Mouse (Mus musculus): ENCODE data around the gene Plk5. TPM values are rescaled to one million over a fixed set of nuclear protein-coding genes. Genes with fewer than 3 reads are reported as not detected.

Gene Plk5
- not detected in 2 replicates for polyA plus RNA-seq (2015; fragmentation: Nextera tagmentation; extraction: Ambion mirVana)

DNA sequence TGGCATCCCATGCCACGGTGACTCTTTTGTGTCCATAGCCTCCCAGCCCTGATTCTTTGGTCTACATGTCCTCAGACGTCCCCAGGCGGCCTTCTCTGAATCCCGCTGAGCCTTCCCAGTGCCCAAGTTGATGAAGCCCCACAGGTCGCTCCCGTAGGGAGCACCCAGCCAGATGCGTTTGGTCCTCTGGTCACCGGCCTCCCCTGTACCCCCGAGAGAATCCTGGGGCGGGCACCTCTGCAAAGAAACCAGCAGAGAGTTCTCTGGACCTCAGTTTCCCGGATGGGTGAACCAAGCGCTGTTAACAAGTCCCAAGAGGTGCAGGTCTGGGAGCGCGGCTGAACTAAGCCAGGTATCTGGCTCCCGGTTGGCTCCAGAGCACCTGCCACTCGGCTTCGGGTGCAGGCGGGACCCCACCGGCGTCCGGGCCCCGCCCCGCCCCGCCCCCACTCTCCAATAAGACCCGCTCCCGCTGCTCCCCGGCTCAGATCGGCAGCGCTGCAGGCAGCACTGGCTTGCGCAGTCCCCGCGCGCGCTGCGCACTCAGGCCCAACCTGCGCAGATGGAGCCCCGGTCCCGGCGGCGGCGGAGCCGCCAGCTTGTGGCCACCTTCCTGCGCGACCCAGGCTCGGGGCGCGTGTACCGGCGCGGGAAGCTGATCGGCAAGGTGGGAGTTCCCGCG is at the start of gene Plk5:
TSS of gene Plk5 (plus strand) at position 459 of the 682 bp plus-strand sequence.
- no peak within 1 kb of the TSS for H3K27ac ChIP-seq (replicated peaks)
- 2% methylated on average over 53 of the region's 53 CpGs for WGBS
- ATAC-seq (ENCODE audit: extremely low read depth, insufficient number of reproducible peaks, low FRiP score, low TSS enrichment), result no peak
- H3K9me3 ChIP-seq, result no peaks in the 10 kb centered on the region
- peak within 1 kb of the TSS; percentile 57 for H3K4me2 ChIP-seq
- H3K36me3 ChIP-seq, result no peaks in the 10 kb centered on the region
- H3K27me3 ChIP-seq (replicated peaks), result peaks cover 100% of the 10 kb centered on the region
- peak within 1 kb of the TSS; percentile 41 for H3K4me3 ChIP-seq
- peak within 1 kb of the TSS; percentile 66; the same call in 1 of the 2 replicates for H3K9ac ChIP-seq
- H3K4me1 ChIP-seq, result peaks cover 19% of the 10 kb centered on the region

GRCm38 (mm10) chr10:80311560-80311959 is 44.7 kb upstream of the Plk5 start:
- Histone ChIP-seq H3K4me1 (peaks cover 37% of the 10 kb centered on the region), H3K9me3 (no peaks in the 10 kb centered on the region), H3K27ac (replicated peaks) (no peak overlapping the region), H3K4me2 (no peak overlapping the region), H3K9ac (no peak overlapping the region), H3K4me3 (no peak overlapping the region), H3K27me3 (replicated peaks) (peaks cover 100% of the 10 kb centered on the region), H3K36me3 (no peaks in the 10 kb centered on the region)
- 69% methylated on average over 16 of the region's 16 CpGs for WGBS
- ATAC-seq (ENCODE audit: extremely low read depth, insufficient number of reproducible peaks, low FRiP score, low TSS enrichment), result no peak

- Histone ChIP-seq H3K27me3 (replicated peaks) (peaks cover 100% of the 10 kb centered on the region), H3K9ac (peak overlapping the region; percentile 59; the same call in 1 of the 2 replicates), H3K36me3 (peaks cover 7% of the 10 kb centered on the region), H3K9me3 (no peaks in the 10 kb centered on the region), H3K4me1 (peaks cover 50% of the 10 kb centered on the region), H3K4me2 (no peak overlapping the region), H3K4me3 (no peak overlapping the region), H3K27ac (replicated peaks) (no peak overlapping the region)
- WGBS, result 54% methylated on average over 54 of the region's 54 CpGs
- ATAC-seq (ENCODE audit: extremely low read depth, insufficient number of reproducible peaks, low FRiP score, low TSS enrichment), result no peak
Observed at GRCm38 (mm10) chr10:80312586-80313504, 43.4 kb upstream of the Plk5 start.

DNA sequence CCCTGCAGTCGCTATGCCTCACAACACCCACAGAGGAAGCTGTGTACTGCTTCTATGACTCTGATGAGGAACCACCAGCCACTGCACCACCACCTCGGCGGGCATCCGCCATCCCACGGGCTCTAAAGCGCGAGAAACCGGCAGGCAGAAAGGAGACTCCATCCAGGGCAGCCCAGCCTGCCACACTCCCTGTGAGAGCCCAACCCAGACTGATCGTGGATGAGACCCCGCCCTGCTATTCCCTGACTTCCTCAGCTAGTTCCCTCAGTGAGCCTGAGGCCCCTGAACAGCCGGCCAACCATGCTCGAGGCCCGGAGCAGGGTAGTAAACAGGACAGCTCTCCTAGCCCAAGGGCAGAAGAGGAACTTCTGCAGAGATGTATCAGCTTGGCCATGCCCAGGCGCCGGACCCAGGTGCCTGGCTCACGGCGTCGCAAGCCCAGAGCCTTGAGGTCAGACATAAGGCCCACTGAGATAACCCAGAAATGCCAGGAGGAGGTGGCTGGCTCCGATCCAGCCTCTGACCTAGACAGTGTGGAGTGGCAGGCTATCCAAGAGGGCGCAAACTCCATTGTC is 42.5 kb upstream of the Plk5 start:
- no peaks in the 10 kb centered on the region for H3K9me3 ChIP-seq

GRCm38 (mm10) chr10:80314494-80315001 is 41.7 kb upstream of the Plk5 start:
- H3K27me3 ChIP-seq (replicated peaks), result peaks cover 89% of the 10 kb centered on the region
- WGBS, result 37% methylated on average over 16 of the region's 16 CpGs
- H3K9me3 ChIP-seq, result no peaks in the 10 kb centered on the region
- H3K4me3 ChIP-seq, result peak overlapping the region; percentile 18; the same call in 1 of the 2 replicates
- ATAC-seq (ENCODE audit: extremely low read depth, insufficient number of reproducible peaks, low FRiP score, low TSS enrichment), result no peak
- H3K9ac ChIP-seq, result peak overlapping the region; percentile 59
- no peak overlapping the region for H3K27ac ChIP-seq (replicated peaks)
- no peak overlapping the region for H3K4me2 ChIP-seq
- peaks cover 56% of the 10 kb centered on the region for H3K4me1 ChIP-seq
- H3K36me3 ChIP-seq, result peaks cover 20% of the 10 kb centered on the region

More for the DNA sequence above, 42.5 kb upstream of the Plk5 start:
- no peak overlapping the region for H3K27ac ChIP-seq (replicated peaks)
- peak overlapping the region; percentile 59 for H3K9ac ChIP-seq
- no peak for ATAC-seq (ENCODE audit: extremely low read depth, insufficient number of reproducible peaks, low FRiP score, low TSS enrichment)
- 23% methylated on average over 20 of the region's 20 CpGs for WGBS
- H3K27me3 ChIP-seq (replicated peaks), result peaks cover 97% of the 10 kb centered on the region
- H3K4me1 ChIP-seq, result peaks cover 50% of the 10 kb centered on the region
- peak overlapping the region; percentile 33 for H3K4me2 ChIP-seq
- peak overlapping the region; percentile 18 for H3K4me3 ChIP-seq
- peaks cover 16% of the 10 kb centered on the region for H3K36me3 ChIP-seq

GRCm38 (mm10) chr10:80315315-80315714 is 40.9 kb upstream of the Plk5 start:
- H3K4me3 ChIP-seq, result 0 out of 2 replicates have a peak overlapping the region, but pooled peaks have one; percentile 6
- no peak for ATAC-seq (ENCODE audit: extremely low read depth, insufficient number of reproducible peaks, low FRiP score, low TSS enrichment)
- no peaks in the 10 kb centered on the region for H3K9me3 ChIP-seq
- H3K27ac ChIP-seq (replicated peaks), result no peak overlapping the region
- H3K4me2 ChIP-seq, result no peak overlapping the region
- H3K27me3 ChIP-seq (replicated peaks), result peaks cover 81% of the 10 kb centered on the region
- H3K36me3 ChIP-seq, result peaks cover 20% of the 10 kb centered on the region
- WGBS, result 37% methylated on average over 27 of the region's 27 CpGs
- H3K9ac ChIP-seq, result peak overlapping the region; percentile 51
- peaks cover 59% of the 10 kb centered on the region for H3K4me1 ChIP-seq

DNA sequence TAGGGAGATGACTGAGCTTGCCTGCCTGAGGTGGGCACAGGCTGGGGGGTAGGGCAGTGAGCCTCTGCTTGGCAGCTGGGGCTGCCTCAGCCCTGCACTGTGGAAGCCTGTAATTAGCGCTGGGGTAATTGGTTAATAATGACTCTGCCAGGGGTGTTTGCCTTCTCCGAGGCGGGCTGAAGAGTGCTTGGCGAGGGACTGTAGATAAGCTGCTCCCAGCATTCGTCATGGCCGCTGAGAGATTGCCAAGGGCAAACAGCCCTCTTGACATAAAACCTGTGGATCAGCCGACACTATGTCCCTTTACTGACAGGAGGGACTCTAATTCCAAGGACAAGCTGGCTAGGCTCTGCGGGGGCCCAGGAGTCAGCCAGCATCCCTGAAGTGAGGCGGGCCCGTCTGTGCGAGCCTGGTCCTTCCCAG is 39.9 kb upstream of the Plk5 start:
- Histone ChIP-seq H3K9me3 (no peaks in the 10 kb centered on the region), H3K4me1 (peaks cover 62% of the 10 kb centered on the region), H3K27ac (replicated peaks) (peak overlapping the region; percentile 10), H3K9ac (peak overlapping the region; percentile 51), H3K4me3 (no peak overlapping the region), H3K27me3 (replicated peaks) (peaks cover 71% of the 10 kb centered on the region), H3K4me2 (peak overlapping the region; percentile 33), H3K36me3 (peaks cover 20% of the 10 kb centered on the region)
- ATAC-seq (ENCODE audit: extremely low read depth, insufficient number of reproducible peaks, low FRiP score, low TSS enrichment), result no peak
- 13% methylated on average over 11 of the region's 11 CpGs for WGBS

DNA sequence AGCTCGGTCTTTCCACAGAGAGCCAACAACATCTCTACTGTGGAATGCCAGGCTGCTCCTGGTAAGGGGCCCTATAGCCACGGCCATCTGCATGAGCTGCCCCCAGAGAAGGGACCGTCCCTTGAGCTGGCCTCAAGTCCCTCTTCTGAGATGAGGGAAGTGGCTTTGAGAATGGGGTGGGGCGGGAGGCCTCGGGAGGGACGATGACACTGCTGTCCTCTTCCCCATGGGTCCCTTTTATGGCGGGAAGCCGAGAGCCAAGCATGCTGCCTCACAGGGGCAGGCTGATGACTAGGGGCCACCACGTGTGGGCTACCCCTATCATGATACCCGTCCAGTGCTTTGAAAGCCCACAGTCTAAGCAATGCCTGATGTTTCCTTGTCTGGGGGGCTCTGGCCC is 39.2 kb upstream of the Plk5 start:
- H3K9ac ChIP-seq, result peak overlapping the region; percentile 51
- ATAC-seq (ENCODE audit: extremely low read depth, insufficient number of reproducible peaks, low FRiP score, low TSS enrichment), result no peak

DNA sequence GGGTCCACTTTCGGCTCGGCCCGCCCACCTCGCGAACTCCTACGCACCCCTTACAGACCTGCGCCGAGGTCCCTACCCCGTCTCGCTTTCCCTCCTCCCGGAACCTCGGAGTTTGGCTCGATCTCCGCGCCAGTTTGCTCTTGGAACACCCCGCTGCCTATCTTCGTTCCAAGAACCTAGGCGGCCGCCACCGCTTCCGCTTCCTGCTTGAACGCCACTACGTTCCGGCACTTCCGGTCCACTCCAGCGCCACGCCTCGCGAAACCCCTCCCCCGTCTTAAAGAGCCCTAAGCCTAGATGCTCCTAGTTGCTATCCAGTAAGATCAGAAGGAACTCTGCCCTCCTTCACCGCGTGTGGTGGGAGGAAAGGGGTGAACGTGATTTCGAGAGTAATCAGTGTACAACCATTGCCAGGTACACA is 35.9 kb upstream of the Plk5 start, which contains the start of gene 2310011J03Rik:
TSS of gene 2310011J03Rik (minus strand) at position 198 of the 421 bp plus-strand sequence.
- no peak for ATAC-seq (ENCODE audit: extremely low read depth, insufficient number of reproducible peaks, low FRiP score, low TSS enrichment)
- peak within 1 kb of the TSS; percentile 96 for H3K4me3 ChIP-seq
- WGBS, result under 1% methylated on average over 34 of the region's 34 CpGs
- peak within 1 kb of the TSS; percentile 72 for H3K27ac ChIP-seq (replicated peaks)
- peak within 1 kb of the TSS; percentile 92 for H3K9ac ChIP-seq
- H3K9me3 ChIP-seq, result no peaks in the 10 kb centered on the region
- peaks cover 52% of the 10 kb centered on the region for H3K27me3 ChIP-seq (replicated peaks)
- peaks cover 20% of the 10 kb centered on the region for H3K36me3 ChIP-seq
- peaks cover 54% of the 10 kb centered on the region for H3K4me1 ChIP-seq
- peak within 1 kb of the TSS; percentile 93 for H3K4me2 ChIP-seq

More for the DNA sequence above, 39.2 kb upstream of the Plk5 start:
- H3K4me1 ChIP-seq, result peaks cover 62% of the 10 kb centered on the region
- 52% methylated on average over 10 of the region's 10 CpGs for WGBS
- no peaks in the 10 kb centered on the region for H3K9me3 ChIP-seq
- H3K36me3 ChIP-seq, result peaks cover 20% of the 10 kb centered on the region
- H3K4me3 ChIP-seq, result no peak overlapping the region
- peaks cover 66% of the 10 kb centered on the region for H3K27me3 ChIP-seq (replicated peaks)
- H3K4me2 ChIP-seq, result peak overlapping the region; percentile 33
- peak overlapping the region; percentile 10; the same call in 1 of the 2 replicates for H3K27ac ChIP-seq (replicated peaks)

DNA sequence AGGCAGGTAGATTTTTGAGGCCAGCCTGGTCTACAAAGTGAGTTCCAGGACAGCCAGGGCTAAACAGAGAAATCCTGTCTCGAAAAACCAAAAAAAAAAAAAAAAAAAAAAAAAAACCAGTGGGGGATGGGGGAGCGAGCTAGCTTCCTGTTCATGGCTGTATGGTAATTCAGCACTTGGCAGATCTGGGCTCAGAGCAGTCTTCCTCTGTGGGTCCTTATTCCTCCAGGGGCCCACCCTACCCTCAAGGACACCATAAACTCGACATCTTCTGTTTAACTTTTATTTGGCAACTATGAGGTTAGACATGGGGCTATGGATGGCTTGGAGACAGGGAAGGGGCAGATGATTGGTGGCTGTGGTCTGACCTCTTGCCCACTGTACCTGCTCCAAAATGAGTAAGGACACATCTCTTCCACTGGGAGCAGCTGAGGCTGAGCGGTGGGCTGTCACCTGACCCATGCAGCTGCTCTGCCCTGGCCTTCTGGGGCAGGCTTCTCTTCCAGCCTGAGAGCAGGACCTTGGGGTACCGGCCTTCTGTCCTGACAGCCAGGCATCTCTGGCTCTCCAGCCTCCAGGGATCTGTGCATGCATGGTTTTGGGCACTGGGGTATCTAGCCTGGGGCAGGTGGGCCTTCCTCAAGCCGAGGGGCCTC is 35.1 kb upstream of the Plk5 start:
- H3K27ac ChIP-seq (replicated peaks), result no peak overlapping the region
- peaks cover 52% of the 10 kb centered on the region for H3K27me3 ChIP-seq (replicated peaks)
- H3K4me1 ChIP-seq, result peaks cover 46% of the 10 kb centered on the region
- ATAC-seq (ENCODE audit: extremely low read depth, insufficient number of reproducible peaks, low FRiP score, low TSS enrichment), result no peak
- no peak overlapping the region for H3K4me3 ChIP-seq
- H3K9ac ChIP-seq, result no peak overlapping the region
- H3K36me3 ChIP-seq, result peaks cover 20% of the 10 kb centered on the region
- peak overlapping the region; percentile 93; the same call in 1 of the 2 replicates for H3K4me2 ChIP-seq
- WGBS, result 68% methylated on average over 6 of the region's 6 CpGs
- no peaks in the 10 kb centered on the region for H3K9me3 ChIP-seq
